In the genomic region with DNA sequence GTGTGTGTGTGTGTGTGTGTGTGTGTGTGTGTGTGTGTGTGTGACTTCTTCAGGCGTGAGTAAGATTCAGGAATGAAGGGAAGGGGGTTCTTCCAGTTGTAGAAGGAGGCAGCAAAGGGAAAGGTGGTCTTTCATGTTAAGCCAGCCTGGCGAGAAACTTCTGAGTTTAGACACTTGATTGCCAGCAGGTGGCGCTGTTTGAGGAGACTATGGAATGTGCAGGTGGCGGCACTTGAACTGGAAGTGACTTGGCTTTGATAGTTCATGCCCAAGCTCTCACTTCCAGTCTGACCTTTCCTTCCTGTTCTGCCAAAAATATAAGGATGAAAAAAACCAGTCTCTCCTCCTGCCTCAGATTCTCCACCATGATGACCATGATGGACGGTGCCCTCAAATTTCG, we compare ENCODE assay signal across 10 mouse cellular contexts.
DNase-seq lines count a peak whose midpoint lies in the region; ATAC-seq lines count a peak whose summit lies in the region.
"Had no signal": no experiment of that assay in that cellular context is flagged by ENCODE, and none has a peak within 500 bp of the region (broad histone marks: within the 10 kb centered on the region; RNA-seq: fewer than 3 reads in every experiment).

No protein-coding gene starts in this region.

- no peaks in the 10 kb centered on the region for H3K36me3 ChIP-seq in hindbrain, embryonic 10.5 days
- 0 out of 2 replicates have a peak, but pooled peaks cover 2% of the 10 kb centered on the region for H3K36me3 ChIP-seq in hindbrain, embryonic 13.5 days
- no peaks in the 10 kb centered on the region for H3K36me3 ChIP-seq in embryonic facial prominence, embryonic 11.5 days (replicated peaks; ENCODE audit: control insufficient read depth, insufficient read depth, low read depth, low read length)
- H3K36me3 ChIP-seq: hindbrain, embryonic 12.5 days; midbrain, embryonic 12.5 days had no signal

- H3K9me3 ChIP-seq in hindbrain, embryonic 10.5 days, result 0 out of 2 replicates have a peak, but pooled peaks cover 6% of the 10 kb centered on the region
- H3K9me3 ChIP-seq in hindbrain, embryonic 13.5 days, result no peaks in the 10 kb centered on the region
- no peaks in the 10 kb centered on the region for H3K9me3 ChIP-seq in embryonic facial prominence, embryonic 11.5 days (replicated peaks; ENCODE audit: control insufficient read depth, low read length)
- H3K9me3 ChIP-seq: hindbrain, embryonic 12.5 days; midbrain, embryonic 12.5 days had no signal

- H3K4me1 ChIP-seq in hindbrain, embryonic 10.5 days (replicated peaks), result no peaks in the 10 kb centered on the region
- 0 out of 2 replicates have a peak, but pooled peaks cover 3% of the 10 kb centered on the region for H3K4me1 ChIP-seq in hindbrain, embryonic 13.5 days (replicated peaks)
- H3K4me1 ChIP-seq in embryonic facial prominence, embryonic 11.5 days (ENCODE audit: control insufficient read depth, insufficient read depth, low read length), result no peaks in the 10 kb centered on the region
- H3K4me1 ChIP-seq: hindbrain, embryonic 12.5 days; midbrain, embryonic 12.5 days had no signal

- H3K4me3 ChIP-seq in hindbrain, embryonic 10.5 days, result no peak overlapping the region
- no peak overlapping the region for H3K4me3 ChIP-seq in hindbrain, embryonic 13.5 days
- no peak overlapping the region for H3K4me3 ChIP-seq in embryonic facial prominence, embryonic 11.5 days (ENCODE audit: low read depth, low read length)
- H3K4me3 ChIP-seq: hindbrain, embryonic 12.5 days; midbrain, embryonic 12.5 days had no signal

- H3K9ac ChIP-seq in hindbrain, embryonic 13.5 days, result no peak overlapping the region
- H3K9ac ChIP-seq in embryonic facial prominence, embryonic 11.5 days (replicated peaks; ENCODE audit: low read length), result no peak overlapping the region
- H3K9ac ChIP-seq: hindbrain, embryonic 12.5 days; midbrain, embryonic 12.5 days had no signal

- WGBS in hindbrain, embryonic 10.5 days, result 58% methylated on average over 6 of the region's 6 CpGs
- 64% methylated on average over 6 of the region's 6 CpGs for WGBS in hindbrain, embryonic 13.5 days
- 58% methylated on average over 6 of the region's 6 CpGs for WGBS in embryonic facial prominence, embryonic 11.5 days

- no peak overlapping the region for H3K27ac ChIP-seq in hindbrain, embryonic 10.5 days
- no peak overlapping the region for H3K27ac ChIP-seq in hindbrain, embryonic 13.5 days
- no peak overlapping the region for H3K27ac ChIP-seq in embryonic facial prominence, embryonic 11.5 days (replicated peaks; ENCODE audit: low read depth, low read length)
- H3K27ac ChIP-seq: hindbrain, embryonic 12.5 days; midbrain, embryonic 12.5 days had no signal

- H3K4me2 ChIP-seq in hindbrain, embryonic 13.5 days, result no peak overlapping the region
- no peak overlapping the region for H3K4me2 ChIP-seq in embryonic facial prominence, embryonic 11.5 days (ENCODE audit: low read depth, low read length)
- H3K4me2 ChIP-seq: hindbrain, embryonic 12.5 days; midbrain, embryonic 12.5 days had no signal

- DNase-seq in hindbrain, embryonic 10.5 days (ENCODE audit: low spot score), result peak; percentile 28
- peak; percentile 14 for DNase-seq in urinary bladder, postnatal 14 days (ENCODE audit: low spot score)
- DNase-seq in urinary bladder, postnatal 36 days (ENCODE audit: low spot score in 2 of 2), result no peak
- peak; percentile 60 for DNase-seq in embryonic facial prominence, embryonic 11.5 days (ENCODE audit: low spot score)
- DNase-seq in spleen, postnatal 10 days (ENCODE audit: low spot score in 2 of 2), result no peak
- DNase-seq in frontal cortex, postnatal 10 days (ENCODE audit: low spot score in 2 of 2), result no peak

- H3K27me3 ChIP-seq in hindbrain, embryonic 10.5 days (ENCODE audit: insufficient read depth, poor library complexity, severe bottlenecking), result no peaks in the 10 kb centered on the region
- H3K27me3 ChIP-seq in hindbrain, embryonic 13.5 days, result no peaks in the 10 kb centered on the region
- H3K27me3 ChIP-seq in embryonic facial prominence, embryonic 11.5 days (ENCODE audit: control insufficient read depth, insufficient read depth, low read length), result no peaks in the 10 kb centered on the region
- H3K27me3 ChIP-seq: hindbrain, embryonic 12.5 days; midbrain, embryonic 12.5 days had no signal

- no peak for ATAC-seq in hindbrain, embryonic 13.5 days (ENCODE audit: low FRiP score)
- no peak for ATAC-seq in embryonic facial prominence, embryonic 11.5 days (replicated peaks; ENCODE audit: insufficient number of reproducible peaks, low FRiP score, low TSS enrichment, low read depth)
- ATAC-seq in erythroid progenitor cell, adult 5-6 weeks (replicated peaks; ENCODE audit: low FRiP score, poor library complexity, severe bottlenecking), result no peak

Comparison
In these comparisons a context has a peak if more than half of its experiments do, and no peak if none do; other contexts are left out.
1. DNase-seq: peak in hindbrain, embryonic 10.5 days (single experiment), urinary bladder, postnatal 14 days (single experiment) and embryonic facial prominence, embryonic 11.5 days (single experiment); none in urinary bladder, postnatal 36 days (0 of 2), spleen, postnatal 10 days (0 of 2) and frontal cortex, postnatal 10 days (0 of 2).